Mouse (Mus musculus) Patski (cell line): ENCODE measurements at regions not wholly inside any gene's neighbourhood (a gene's known extent, or its start where the extent isn't known, plus 50 kb on each side); places are given as distances from the start of the nearest gene placed in this dataset.

ENCODE experiments used
- ATAC-seq: fragments of 100-300 bp; one replicate; pipeline ENCODE4 v1.8.0; 2021
- CTCF ChIA-PET: fragments of 350-600 bp; sonication (Branson Sonifier 250); formaldehyde crosslinking; loops from one replicate; lab custom pipeline; 2022; ENCODE audit warnings: inconsistent platforms; lab: Charles Lee
- POLR2A ChIA-PET: fragments of 350-600 bp; sonication (Branson Sonifier 250); formaldehyde crosslinking; loops from one replicate; lab custom pipeline; 2022; ENCODE audit warnings: antibody characterized with exemption, inconsistent platforms; lab: Charles Lee
- DNase-seq: peaks from one replicate; pipeline ENCODE4 v3.0.0-alpha.2; 2011; ENCODE audit warnings: low read depth, low spot score
- H3K27me3 ChIP-seq: fragments of 371-371 bp; one replicate; pipeline ENCODE4 v1.5.1; 2021
- CTCF ChIP-seq: fragments of 100-300 bp; IDR thresholded peaks from one replicate; pipeline ENCODE4 v1.5.1; 2021
- in situ Hi-C: fragments of 300-500 bp; cut with MboI; formaldehyde crosslinking; loops from 3 replicates; pipeline ENCODE4 v1.11.1; 2018; ENCODE audit warnings: low pct_unique_long_range_greater_than_20kb, mixed read lengths

DNA sequence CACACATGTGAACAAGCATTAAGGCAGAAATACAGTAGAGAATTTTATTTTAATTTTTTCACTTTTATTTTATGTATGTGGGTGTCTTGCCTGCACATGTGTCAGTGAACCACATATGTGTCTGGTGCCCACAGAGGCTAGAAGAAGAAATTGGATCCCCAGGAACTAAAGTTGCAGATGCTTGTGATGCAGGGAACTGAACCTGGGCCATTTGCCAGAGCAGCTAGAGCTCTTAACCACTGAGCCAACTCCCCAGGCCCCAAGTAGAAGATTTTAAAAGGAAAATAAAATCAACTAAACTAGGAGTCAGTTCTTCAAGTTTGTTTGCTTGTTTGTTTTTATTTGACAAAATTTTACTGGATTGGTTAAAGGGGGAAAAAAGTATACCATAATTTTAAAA is 185.5 kb upstream of the Kdm8 start:
- peaks cover 4% of the 10 kb centered on the region for H3K27me3 ChIP-seq
- CTCF ChIA-PET, result no interaction called here
- ATAC-seq (no peak), DNase-seq (no peak)
- POLR2A ChIA-PET, result no interaction called here
- in situ Hi-C loops, result no loop called here
- TF ChIP-seq CTCF, result no peak

- no peak for ATAC-seq
- in situ Hi-C loops, result no loop called here
- no peak for DNase-seq
- ChIA-PET POLR2A (no interaction called here), CTCF (no interaction called here)
- H3K27me3 ChIP-seq, result peaks cover 4% of the 10 kb centered on the region
- no peak for TF ChIP-seq CTCF
These were observed 182.3 kb upstream of the Kdm8 start for GRCm38 (mm10) chr7:125262133-125262532.

GRCm38 (mm10) chr7:125262672-125263365 is 181.7 kb upstream of the Kdm8 start:
- in situ Hi-C loops, result no loop called here
- no peak for ATAC-seq
- CTCF ChIA-PET, result no interaction called here

GRCm38 (mm10) chr7:125263756-125264155 is 180.7 kb upstream of the Kdm8 start:
- in situ Hi-C loops, result no loop called here
- ATAC-seq (no peak), DNase-seq (no peak)
- CTCF ChIA-PET, result no interaction called here
- POLR2A ChIA-PET, result no interaction called here
- no peaks in the 10 kb centered on the region for H3K27me3 ChIP-seq
- TF ChIP-seq CTCF, result no peak

More at GRCm38 (mm10) chr7:125262672-125263365, 181.7 kb upstream of the Kdm8 start:
- POLR2A ChIA-PET, result no interaction called here
- H3K27me3 ChIP-seq, result peaks cover 4% of the 10 kb centered on the region
- DNase-seq, result no peak
- no peak for TF ChIP-seq CTCF

- no peak for DNase-seq
- ChIA-PET POLR2A (no interaction called here), CTCF (no interaction called here)
- H3K27me3 ChIP-seq, result no peaks in the 10 kb centered on the region
- no peak for ATAC-seq
- in situ Hi-C loops, result no loop called here
- no peak for TF ChIP-seq CTCF
These were observed 173.8 kb upstream of the Kdm8 start for GRCm38 (mm10) chr7:125270711-125271110.

GRCm38 (mm10) chr7:125271356-125271755 is 173.1 kb upstream of the Kdm8 start:
- in situ Hi-C loops, result no loop called here
- no peak for DNase-seq
- no peak for TF ChIP-seq CTCF
- ChIA-PET POLR2A (no interaction called here), CTCF (no interaction called here)
- no peaks in the 10 kb centered on the region for H3K27me3 ChIP-seq
- ATAC-seq, result no peak

GRCm38 (mm10) chr7:125281371-125281770 is 163.1 kb upstream of the Kdm8 start:
- ChIA-PET CTCF (no interaction called here), POLR2A (no interaction called here)
- no peak for DNase-seq
- in situ Hi-C loops, result no loop called here
- H3K27me3 ChIP-seq, result no peaks in the 10 kb centered on the region
- ATAC-seq, result no peak
- no peak for TF ChIP-seq CTCF

GRCm38 (mm10) chr7:125295226-125295625 is 149.2 kb upstream of the Kdm8 start:
- DNase-seq, result no peak
- ChIA-PET CTCF (no interaction called here), POLR2A (no interaction called here)
- in situ Hi-C loops, result no loop called here
- no peaks in the 10 kb centered on the region for H3K27me3 ChIP-seq
- no peak for TF ChIP-seq CTCF
- no peak for ATAC-seq

DNA sequence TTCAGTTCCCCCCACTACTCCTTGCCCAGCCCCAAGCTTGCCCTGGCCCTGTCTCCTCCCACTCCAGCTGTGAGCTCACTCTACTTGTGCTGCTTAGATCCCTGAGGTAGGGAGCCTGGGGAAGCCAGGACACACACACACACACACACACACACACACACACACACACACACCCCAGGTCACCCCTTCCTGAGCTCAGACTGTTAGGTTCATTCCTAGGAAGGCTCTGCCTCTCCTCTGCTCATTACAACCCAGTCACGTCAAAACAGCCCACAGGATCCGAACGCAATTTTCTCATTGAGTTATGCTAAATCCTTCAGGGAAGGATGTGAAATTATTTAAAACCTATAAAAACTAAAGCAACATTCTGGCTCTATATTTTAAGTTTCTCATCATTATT is 136.0 kb upstream of the Kdm8 start:
- ATAC-seq, result no peak
- ChIA-PET POLR2A (no interaction called here), CTCF (no interaction called here)
- H3K27me3 ChIP-seq, result no peaks in the 10 kb centered on the region
- in situ Hi-C loops, result no loop called here
- no peak for TF ChIP-seq CTCF
- DNase-seq, result no peak

GRCm38 (mm10) chr7:125310971-125311370 is 133.5 kb upstream of the Kdm8 start:
- POLR2A ChIA-PET, result interaction anchor here (0.5 kb wide), 1 partner anchor 749 kb away, joined by 4 read pairs; no protein-coding TSS in a partner anchor
- no peak for TF ChIP-seq CTCF
- H3K27me3 ChIP-seq, result no peaks in the 10 kb centered on the region
- in situ Hi-C loops, result no loop called here
- CTCF ChIA-PET, result no interaction called here
- DNase-seq (no peak), ATAC-seq (no peak)

DNA sequence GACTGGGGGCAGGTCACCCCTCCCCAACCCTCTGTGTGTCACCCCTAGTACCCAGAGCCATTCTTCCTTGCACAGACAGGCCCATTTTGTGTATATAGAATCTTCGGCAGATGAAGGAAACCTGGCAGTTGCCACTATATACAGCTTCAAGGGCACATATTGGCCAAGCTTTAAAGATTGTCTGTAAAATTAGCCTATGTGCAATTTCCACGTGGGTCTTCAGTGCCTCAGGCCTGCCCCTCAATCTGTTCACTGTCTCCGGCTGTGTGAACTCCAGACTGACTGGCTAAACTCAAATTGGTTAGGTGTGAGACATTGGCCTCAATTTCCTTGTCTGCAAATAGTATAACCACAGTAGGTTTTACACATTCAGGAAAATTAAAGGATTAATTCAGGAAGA is 130.9 kb upstream of the Kdm8 start:
- CTCF ChIA-PET, result no interaction called here
- TF ChIP-seq CTCF, result no peak
- H3K27me3 ChIP-seq, result no peaks in the 10 kb centered on the region
- in situ Hi-C loops, result no loop called here
- no peak for ATAC-seq
- POLR2A ChIA-PET, result no interaction called here
- DNase-seq, result no peak

GRCm38 (mm10) chr7:125334769-125335168 is 109.7 kb upstream of the Kdm8 start:
- no peak for TF ChIP-seq CTCF
- DNase-seq (no peak), ATAC-seq (no peak)
- ChIA-PET POLR2A (no interaction called here), CTCF (no interaction called here)
- in situ Hi-C loops, result no loop called here
- H3K27me3 ChIP-seq, result no peaks in the 10 kb centered on the region
